Mouse (Mus musculus): Measurements from ENCODE around the gene Tmem150b. TPM values are rescaled to one million over a fixed set of nuclear protein-coding genes. Genes with fewer than 3 reads are reported as not detected.

Tmem150b gene
- polyA plus RNA-seq, 1 experiment from 2014 or later: 0.19 TPM

GRCm38 (mm10) chr7:4705098-4705497 lies 20.0 kb downstream of the Tmem150b start:
- Histone ChIP-seq H3K27ac (ENCODE audit: low read depth, low read length) (no peak overlapping the region), H3K9ac (replicated peaks; ENCODE audit: low read depth, low read length) (no peak overlapping the region), H3K36me3 (ENCODE audit: control insufficient read depth, insufficient read depth, low read length) (peaks cover 59% of the 10 kb centered on the region), H3K9me3 (ENCODE audit: control insufficient read depth, low read length) (no peaks in the 10 kb centered on the region), H3K4me1 (ENCODE audit: control insufficient read depth, insufficient read depth, low read length) (no peaks in the 10 kb centered on the region), H3K27me3 (ENCODE audit: control insufficient read depth, insufficient read depth, low read length) (no peaks in the 10 kb centered on the region), H3K4me2 (ENCODE audit: low read depth, low read length) (no peak overlapping the region), H3K4me3 (ENCODE audit: low read depth, low read length) (no peak overlapping the region)
- ATAC-seq (ENCODE audit: low read depth): no peak
- 35% methylated on average over 18 of the region's 18 CpGs for WGBS

- no peak overlapping the region for H3K4me2 ChIP-seq (ENCODE audit: low read depth, low read length)
- no peak overlapping the region for H3K27ac ChIP-seq (ENCODE audit: low read depth, low read length)
- ATAC-seq (ENCODE audit: low read depth): no peak
- no peaks in the 10 kb centered on the region for H3K27me3 ChIP-seq (ENCODE audit: control insufficient read depth, insufficient read depth, low read length)
- no peak overlapping the region for H3K4me3 ChIP-seq (ENCODE audit: low read depth, low read length)
- WGBS: 98% methylated on average over 7 of the region's 7 CpGs
- H3K9ac ChIP-seq (replicated peaks; ENCODE audit: low read depth, low read length): no peak overlapping the region
- no peaks in the 10 kb centered on the region for H3K4me1 ChIP-seq (ENCODE audit: control insufficient read depth, insufficient read depth, low read length)
- H3K36me3 ChIP-seq (ENCODE audit: control insufficient read depth, insufficient read depth, low read length): peaks cover 67% of the 10 kb centered on the region
- H3K9me3 ChIP-seq (ENCODE audit: control insufficient read depth, low read length): no peaks in the 10 kb centered on the region
These were observed 21.9 kb downstream of the Tmem150b start for GRCm38 (mm10) chr7:4703195-4703594.

GRCm38 (mm10) chr7:4702334-4702733 lies 22.7 kb downstream of the Tmem150b start:
- H3K4me1 ChIP-seq (ENCODE audit: control insufficient read depth, insufficient read depth, low read length): no peaks in the 10 kb centered on the region
- no peak overlapping the region for H3K27ac ChIP-seq (ENCODE audit: low read depth, low read length)
- no peaks in the 10 kb centered on the region for H3K27me3 ChIP-seq (ENCODE audit: control insufficient read depth, insufficient read depth, low read length)
- H3K9me3 ChIP-seq (ENCODE audit: control insufficient read depth, low read length): no peaks in the 10 kb centered on the region
- ATAC-seq (ENCODE audit: low read depth): no peak
- no peak overlapping the region for H3K4me3 ChIP-seq (ENCODE audit: low read depth, low read length)
- H3K9ac ChIP-seq (replicated peaks; ENCODE audit: low read depth, low read length): no peak overlapping the region
- WGBS: 43% methylated on average over 8 of the region's 8 CpGs
- no peak overlapping the region for H3K4me2 ChIP-seq (ENCODE audit: low read depth, low read length)
- H3K36me3 ChIP-seq (ENCODE audit: control insufficient read depth, insufficient read depth, low read length): peaks cover 66% of the 10 kb centered on the region

GRCm38 (mm10) chr7:4693004-4693403 lies 32.0 kb downstream of the Tmem150b start:
- peaks cover 33% of the 10 kb centered on the region for H3K36me3 ChIP-seq (ENCODE audit: control insufficient read depth, insufficient read depth, low read length)
- no peaks in the 10 kb centered on the region for H3K27me3 ChIP-seq (ENCODE audit: control insufficient read depth, insufficient read depth, low read length)
- no peaks in the 10 kb centered on the region for H3K9me3 ChIP-seq (ENCODE audit: control insufficient read depth, low read length)
- H3K4me2 ChIP-seq (ENCODE audit: low read depth, low read length): no peak overlapping the region
- no peak overlapping the region for H3K9ac ChIP-seq (replicated peaks; ENCODE audit: low read depth, low read length)
- H3K4me1 ChIP-seq (ENCODE audit: control insufficient read depth, insufficient read depth, low read length): peaks cover 5% of the 10 kb centered on the region
- no peak for ATAC-seq (ENCODE audit: low read depth)
- 81% methylated on average over 6 of the region's 6 CpGs for WGBS
- no peak overlapping the region for H3K4me3 ChIP-seq (ENCODE audit: low read depth, low read length)
- no peak overlapping the region for H3K27ac ChIP-seq (ENCODE audit: low read depth, low read length)

- Histone ChIP-seq H3K9ac (replicated peaks; ENCODE audit: low read depth, low read length) (peak overlapping the region; percentile 100), H3K27me3 (ENCODE audit: control insufficient read depth, insufficient read depth, low read length) (no peaks in the 10 kb centered on the region), H3K4me3 (ENCODE audit: low read depth, low read length) (peak overlapping the region; percentile 90), H3K4me1 (ENCODE audit: control insufficient read depth, insufficient read depth, low read length) (peaks cover 5% of the 10 kb centered on the region), H3K4me2 (ENCODE audit: low read depth, low read length) (peak overlapping the region; percentile 79), H3K9me3 (ENCODE audit: control insufficient read depth, low read length) (no peaks in the 10 kb centered on the region), H3K36me3 (ENCODE audit: control insufficient read depth, insufficient read depth, low read length) (peaks cover 23% of the 10 kb centered on the region), H3K27ac (ENCODE audit: low read depth, low read length) (peak overlapping the region; percentile 93)
- ATAC-seq (ENCODE audit: low read depth): peak; percentile 73
- 2% methylated on average over 25 of the region's 35 CpGs for WGBS
These were observed 33.9 kb downstream of the Tmem150b start for GRCm38 (mm10) chr7:4690951-4691653.

GRCm38 (mm10) chr7:4690387-4690786 lies 34.7 kb downstream of the Tmem150b start, which contains the start of gene Brsk1:
Gene Brsk1, plus strand, starts transcription at chr7:4690604.
- H3K36me3 ChIP-seq (ENCODE audit: control insufficient read depth, insufficient read depth, low read length): peaks cover 23% of the 10 kb centered on the region
- H3K4me3 ChIP-seq (ENCODE audit: low read depth, low read length): peak within 1 kb of the TSS; percentile 90
- no peaks in the 10 kb centered on the region for H3K9me3 ChIP-seq (ENCODE audit: control insufficient read depth, low read length)
- peak within 1 kb of the TSS; percentile 100 for H3K9ac ChIP-seq (replicated peaks; ENCODE audit: low read depth, low read length)
- 2% methylated on average over 6 of the region's 18 CpGs for WGBS
- peaks cover 5% of the 10 kb centered on the region for H3K4me1 ChIP-seq (ENCODE audit: control insufficient read depth, insufficient read depth, low read length)
- peak within 1 kb of the TSS; percentile 79 for H3K4me2 ChIP-seq (ENCODE audit: low read depth, low read length)
- no peaks in the 10 kb centered on the region for H3K27me3 ChIP-seq (ENCODE audit: control insufficient read depth, insufficient read depth, low read length)
- peak; percentile 89 for ATAC-seq (ENCODE audit: low read depth)
- H3K27ac ChIP-seq (ENCODE audit: low read depth, low read length): peak within 1 kb of the TSS; percentile 93

GRCm38 (mm10) chr7:4684632-4685417 lies 40.2 kb downstream of the Tmem150b start, which contains the start of gene Hspbp1:
Gene Hspbp1, minus strand, starts transcription at chr7:4685068.
- under 1% methylated on average over 32 of the region's 32 CpGs for WGBS
- H3K36me3 ChIP-seq (ENCODE audit: control insufficient read depth, insufficient read depth, low read length): no peaks in the 10 kb centered on the region
- peak; percentile 98 for ATAC-seq (ENCODE audit: low read depth)
- H3K9me3 ChIP-seq (ENCODE audit: control insufficient read depth, low read length): no peaks in the 10 kb centered on the region
- H3K4me1 ChIP-seq (ENCODE audit: control insufficient read depth, insufficient read depth, low read length): peaks cover 6% of the 10 kb centered on the region; the same call in 1 of the 2 replicates
- no peaks in the 10 kb centered on the region for H3K27me3 ChIP-seq (ENCODE audit: control insufficient read depth, insufficient read depth, low read length)
- peak within 1 kb of the TSS; percentile 88 for H3K4me2 ChIP-seq (ENCODE audit: low read depth, low read length)
- peak within 1 kb of the TSS; percentile 56 for H3K9ac ChIP-seq (replicated peaks; ENCODE audit: low read depth, low read length)
- peak within 1 kb of the TSS; percentile 58 for H3K4me3 ChIP-seq (ENCODE audit: low read depth, low read length)
- peak within 1 kb of the TSS; percentile 66 for H3K27ac ChIP-seq (ENCODE audit: low read depth, low read length)

- H3K4me3 ChIP-seq (ENCODE audit: low read depth, low read length): peak overlapping the region; percentile 58
- peak overlapping the region; percentile 56 for H3K9ac ChIP-seq (replicated peaks; ENCODE audit: low read depth, low read length)
- H3K9me3 ChIP-seq (ENCODE audit: control insufficient read depth, low read length): no peaks in the 10 kb centered on the region
- under 1% methylated on average over 13 of the region's 13 CpGs for WGBS
- peaks cover 6% of the 10 kb centered on the region; the same call in 1 of the 2 replicates for H3K4me1 ChIP-seq (ENCODE audit: control insufficient read depth, insufficient read depth, low read length)
- H3K36me3 ChIP-seq (ENCODE audit: control insufficient read depth, insufficient read depth, low read length): no peaks in the 10 kb centered on the region
- H3K4me2 ChIP-seq (ENCODE audit: low read depth, low read length): peak overlapping the region; percentile 88
- peak overlapping the region; percentile 30; the same call in 1 of the 2 replicates for H3K27ac ChIP-seq (ENCODE audit: low read depth, low read length)
- H3K27me3 ChIP-seq (ENCODE audit: control insufficient read depth, insufficient read depth, low read length): no peaks in the 10 kb centered on the region
- no peak for ATAC-seq (ENCODE audit: low read depth)
These were observed 40.8 kb downstream of the Tmem150b start for GRCm38 (mm10) chr7:4684203-4684602.

- WGBS: 86% methylated on average over 5 of the region's 5 CpGs
- H3K36me3 ChIP-seq (ENCODE audit: control insufficient read depth, insufficient read depth, low read length): no peaks in the 10 kb centered on the region
These were observed 41.7 kb downstream of the Tmem150b start for GRCm38 (mm10) chr7:4683307-4683706.

More at GRCm38 (mm10) chr7:4683307-4683706, 41.7 kb downstream of the Tmem150b start:
- Histone ChIP-seq H3K4me3 (ENCODE audit: low read depth, low read length) (no peak overlapping the region), H3K9ac (replicated peaks; ENCODE audit: low read depth, low read length) (no peak overlapping the region), H3K27ac (ENCODE audit: low read depth, low read length) (no peak overlapping the region), H3K4me1 (ENCODE audit: control insufficient read depth, insufficient read depth, low read length) (peaks cover 6% of the 10 kb centered on the region; the same call in 1 of the 2 replicates), H3K4me2 (ENCODE audit: low read depth, low read length) (no peak overlapping the region), H3K27me3 (ENCODE audit: control insufficient read depth, insufficient read depth, low read length) (no peaks in the 10 kb centered on the region), H3K9me3 (ENCODE audit: control insufficient read depth, low read length) (no peaks in the 10 kb centered on the region)
- ATAC-seq (ENCODE audit: low read depth): no peak
